Mouse (Mus musculus) layer of hippocampus, adult 2 months (tissue): Measurements from ENCODE around the gene Nt5c3. TPM values are rescaled to one million over a fixed set of nuclear protein-coding genes. Genes with fewer than 3 reads are reported as not detected.
A peak's percentile ranks its signal among the peaks of the same experiment; 100 is the strongest.

Experiments
- DNase-seq, 2 experiments: peaks; one replicate each; pipeline ENCODE4 v3.0.0; 2022; ENCODE audit warnings: low spot score in 2 of 2
- H3K27ac ChIP-seq: fragments of 200-600 bp; 2 replicates; pipeline ENCODE4 v1.8.1; 2022
- H3K4me3 ChIP-seq: fragments of 200-600 bp; 2 replicates; pipeline ENCODE4 v1.8.1; 2022; ENCODE audit warnings: mild to moderate bottlenecking
- CTCF ChIP-seq: fragments of 200-600 bp; conservative IDR thresholded peaks from 2 replicates; pipeline ENCODE4 v1.8.1; 2022; ENCODE audit warnings: antibody characterized with exemption, mild to moderate bottlenecking, moderate library complexity
- long read RNA-seq, 2 experiments: library from polyadenylated mRNA; stranded (forward); transcript quantifications; one replicate each; pipeline ENCODE4 v2.0.0; 2021; ENCODE audit warnings: borderline mapping rate in 2 of 2
- total RNA-seq, 2 experiments: library from RNA; stranded (reverse); gene quantifications; 2 replicates each; pipeline ENCODE4 v1.2.3; 2021

Nt5c3 gene
- 10 to 100 TPM; 40.6 to 44.3 TPM for total RNA-seq
- long read RNA-seq, experiment 1, transcript Nt5c3-201 (9 exons, 1,676 nt) = major isoform, 23 of 45 reads
- long read RNA-seq, experiment 1, transcript Nt5c3-208 (10 exons, 1,067 nt) = minor isoform, 19 of 45 reads
- long read RNA-seq, experiment 1, partial matches to known transcripts = 1 of 45 reads
- long read RNA-seq, experiment 1, other reads (novel, unspliced or antisense) = 2 of 45 reads
- long read RNA-seq, experiment 2, transcript Nt5c3-201 (9 exons, 1,676 nt) = major isoform, 28 of 56 reads
- long read RNA-seq, experiment 2, transcript Nt5c3-208 (10 exons, 1,067 nt) = minor isoform, 26 of 56 reads
- long read RNA-seq, experiment 2, partial matches to known transcripts = 0 of 56 reads
- long read RNA-seq, experiment 2, other reads (novel, unspliced or antisense) = 1 of 56 reads

DNA sequence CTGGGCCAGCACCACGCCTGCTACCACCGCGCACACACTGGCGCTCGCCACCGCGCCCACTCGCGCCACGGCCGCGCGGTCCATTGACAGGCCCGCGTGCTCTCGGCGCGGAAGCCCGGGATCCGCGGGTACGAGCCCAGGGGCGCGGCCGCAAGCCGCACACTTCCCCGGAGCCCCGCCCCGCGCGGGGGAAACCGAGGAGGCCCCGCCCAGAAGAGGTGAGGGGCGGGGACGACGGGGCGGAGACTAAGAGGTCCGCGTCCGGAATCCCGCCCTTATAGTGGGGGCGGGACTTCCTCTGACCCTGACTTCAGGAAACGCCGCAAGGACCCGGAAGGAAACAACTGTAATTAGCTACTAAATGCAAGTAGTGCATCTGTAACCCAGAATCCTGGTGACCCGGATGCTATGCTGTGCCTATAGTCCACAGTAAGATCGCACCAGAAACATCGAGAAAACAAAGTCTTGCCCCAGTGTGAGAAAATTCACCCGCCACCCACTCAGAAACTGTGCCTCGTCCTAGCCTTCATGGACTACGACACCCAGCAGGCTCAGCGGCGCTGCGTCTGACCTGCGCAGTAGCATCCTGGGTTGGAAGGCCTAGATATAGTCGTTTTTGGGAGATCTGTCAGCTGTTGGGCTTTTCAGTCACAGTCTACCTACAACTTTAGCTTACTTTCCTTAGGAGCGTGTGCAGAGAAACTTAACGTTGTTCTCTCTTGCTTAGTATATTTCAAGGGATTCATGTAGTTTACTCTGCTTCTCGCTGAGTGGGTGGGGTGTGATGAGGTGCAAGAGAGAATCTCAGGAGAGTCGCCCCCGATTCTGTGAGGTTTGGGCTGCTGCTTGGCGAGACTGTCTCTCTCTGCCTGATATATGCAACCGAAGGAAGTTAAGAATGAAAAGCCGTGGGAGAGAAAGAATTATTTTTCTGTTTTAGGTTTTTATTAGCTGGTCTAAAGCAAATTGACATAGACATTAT lies at the start of gene Nt5c3, which contains the start of gene Vmn1r4:
Gene Nt5c3 (minus strand): TSS at position 207 of the 982 bp plus-strand sequence.
Gene Vmn1r4 (plus strand): TSS at position 290 of the 982 bp plus-strand sequence.
- TF ChIP-seq CTCF = no peak

DNA sequence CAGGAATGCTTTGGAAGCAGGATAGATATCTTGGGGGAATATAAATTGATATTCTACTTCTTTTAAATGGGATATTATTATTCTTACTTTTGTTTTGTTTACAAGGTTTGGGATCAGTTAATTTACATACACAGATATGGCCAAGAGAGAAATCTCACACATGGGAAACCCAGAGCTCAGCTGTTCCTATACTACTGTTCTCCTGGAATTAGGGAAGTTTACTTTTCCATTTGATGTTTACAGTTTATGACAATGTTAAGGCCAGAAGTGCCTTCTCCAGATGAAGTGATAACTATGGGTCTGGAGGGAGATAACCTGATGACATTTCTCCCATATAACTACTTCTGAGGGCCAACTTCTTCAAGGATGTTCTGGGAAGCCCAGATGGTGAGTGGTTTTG lies 46.2 kb upstream of the Nt5c3 start, which contains the start of gene Vmn1r5:
Gene Vmn1r5 (plus strand): TSS at position 301 of the 400 bp plus-strand sequence.
- TF ChIP-seq CTCF = no peak
- H3K27ac ChIP-seq = no peak within 1 kb of the TSS

More for the DNA sequence above, at the start of gene Nt5c3, which contains the start of gene Vmn1r4:
- Histone ChIP-seq H3K27ac (peak within 1 kb of the TSS; percentile 95), H3K4me3 (peak within 1 kb of the TSS; percentile 97)
- peak; percentile 94 for DNase-seq

GRCm38 (mm10) chr6:56956436-56956835 lies 32.7 kb upstream of the Nt5c3 start:
- no peak overlapping the region for H3K27ac ChIP-seq
- no peak for TF ChIP-seq CTCF
- H3K4me3 ChIP-seq = no peak overlapping the region
- DNase-seq = no peak

More for the DNA sequence above, 46.2 kb upstream of the Nt5c3 start, which contains the start of gene Vmn1r5:
- no peak for DNase-seq
- H3K4me3 ChIP-seq = no peak within 1 kb of the TSS

GRCm38 (mm10) chr6:56934366-56934765 lies 10.6 kb upstream of the Nt5c3 start:
- no peak for TF ChIP-seq CTCF

GRCm38 (mm10) chr6:56932464-56932863 lies 8.7 kb upstream of the Nt5c3 start:
- Histone ChIP-seq H3K27ac (no peak overlapping the region), H3K4me3 (no peak overlapping the region)
- no peak for DNase-seq
- TF ChIP-seq CTCF = no peak

More at GRCm38 (mm10) chr6:56934366-56934765, 10.6 kb upstream of the Nt5c3 start:
- H3K27ac ChIP-seq = no peak overlapping the region
- no peak for DNase-seq
- H3K4me3 ChIP-seq = no peak overlapping the region

DNA sequence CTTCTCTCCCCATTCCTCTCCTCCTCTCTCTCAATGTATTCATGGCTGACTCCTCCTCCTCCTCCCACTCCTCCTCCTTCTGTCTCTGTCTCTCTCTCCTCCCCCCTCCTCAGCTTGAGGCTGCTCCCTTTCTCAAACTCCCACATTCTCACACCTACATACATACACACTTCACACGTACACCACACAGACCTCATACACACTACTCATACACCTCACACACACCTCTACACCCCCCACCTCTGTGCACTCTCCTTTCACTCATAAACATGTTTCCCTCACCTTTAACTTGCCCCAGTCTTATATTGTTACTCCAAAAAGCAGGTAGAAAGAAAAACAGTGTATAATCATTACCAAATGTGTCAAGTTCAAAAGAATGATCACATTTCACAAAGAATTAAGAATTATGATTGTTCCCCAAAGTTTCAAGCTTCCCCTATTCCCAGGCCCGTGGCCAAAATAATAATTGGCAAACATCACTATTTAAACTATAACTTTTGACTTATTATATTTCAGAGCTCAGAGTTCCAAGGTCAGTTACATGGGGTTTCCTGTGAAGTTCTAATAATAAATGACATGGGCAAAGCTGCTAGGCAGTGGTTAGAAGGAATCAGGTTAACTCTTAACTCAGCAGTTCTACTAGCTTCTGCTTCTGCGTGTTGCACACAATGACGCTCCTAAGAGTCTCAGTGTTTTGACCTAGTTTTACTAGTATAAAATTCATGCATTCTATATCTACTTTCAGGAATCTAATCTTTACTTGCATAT lies 8.1 kb upstream of the Nt5c3 start:
- no peak overlapping the region for H3K27ac ChIP-seq
- DNase-seq = no peak

GRCm38 (mm10) chr6:56923331-56923725 lies 404 bp downstream of the Nt5c3 start:
- DNase-seq = peak in 1 of 2 experiments; percentile 34
- Histone ChIP-seq H3K27ac (peak overlapping the region; percentile 95), H3K4me3 (peak overlapping the region; percentile 97)
- no peak for TF ChIP-seq CTCF

More for the DNA sequence above, 8.1 kb upstream of the Nt5c3 start:
- H3K4me3 ChIP-seq = no peak overlapping the region
- no peak for TF ChIP-seq CTCF

- H3K27ac ChIP-seq = no peak overlapping the region
- DNase-seq = no peak
- H3K4me3 ChIP-seq = no peak overlapping the region
- no peak for TF ChIP-seq CTCF
Observed at GRCm38 (mm10) chr6:56920222-56921092, 3.3 kb downstream of the Nt5c3 start.

- TF ChIP-seq CTCF = no peak
Observed at GRCm38 (mm10) chr6:56919330-56920044, 4.2 kb downstream of the Nt5c3 start.

GRCm38 (mm10) chr6:56917578-56918368 lies 6.0 kb downstream of the Nt5c3 start:
- Histone ChIP-seq H3K27ac (no peak overlapping the region), H3K4me3 (no peak overlapping the region)
- DNase-seq = no peak
- no peak for TF ChIP-seq CTCF

More at GRCm38 (mm10) chr6:56919330-56920044, 4.2 kb downstream of the Nt5c3 start:
- Histone ChIP-seq H3K4me3 (no peak overlapping the region), H3K27ac (no peak overlapping the region)
- no peak for DNase-seq
